ENCODE assay signal across 13 mouse cellular contexts in genomic region chr4:109419017-109419416, GRCm38 (mm10). TPM values are rescaled to one million over a fixed set of nuclear protein-coding genes. Genes with fewer than 3 reads are reported as not detected.
A peak's percentile ranks its signal among the peaks of the same experiment; 100 is the strongest.
DNase-seq lines count a peak whose midpoint lies in the region; ATAC-seq and TF ChIP-seq lines count a peak whose summit lies in the region.
"Had no signal": no experiment of that assay in that cellular context is flagged by ENCODE, and none has a peak within 500 bp of the region (broad histone marks: within the 10 kb centered on the region; RNA-seq: fewer than 3 reads in every experiment).

No protein-coding gene starts in this region.

- H3K9me3 ChIP-seq in kidney, embryonic 16.5 days (ENCODE audit: low read length) = no peaks in the 10 kb centered on the region

- no peak overlapping the region for H3K9ac ChIP-seq in liver, adult 2 months (ENCODE audit: low read depth, low read length)
- H3K9ac ChIP-seq in kidney, embryonic 16.5 days (replicated peaks; ENCODE audit: low read length) = no peak overlapping the region
- H3K9ac ChIP-seq: liver, embryonic 14.5 days had no signal

- no peaks in the 10 kb centered on the region for H3K27me3 ChIP-seq in liver, adult 2 months (ENCODE audit: control insufficient read depth, insufficient read depth, low read length)
- no peaks in the 10 kb centered on the region for H3K27me3 ChIP-seq in Patski
- H3K27me3 ChIP-seq in kidney, embryonic 16.5 days (ENCODE audit: insufficient read depth, low read length) = no peaks in the 10 kb centered on the region

- 0 out of 2 replicates have a peak overlapping the region, but pooled peaks have one; percentile 15 for H3K27ac ChIP-seq in liver, adult 2 months (replicated peaks; ENCODE audit: insufficient read depth, low read depth, low read length)
- peak overlapping the region; percentile 19 for H3K27ac ChIP-seq in kidney, embryonic 16.5 days (ENCODE audit: low read length)
- H3K27ac ChIP-seq: liver, embryonic 14.5 days; macrophage had no signal

- no peak for TF ChIP-seq POLR2A in liver, adult 2 months (IDR thresholded peaks at IDR 0.05; ENCODE audit: extremely low read depth, insufficient read depth, low read length)

- whole genome bisulfite sequencing in liver, adult 2 months = 18% methylated on average over 3 of the region's 3 CpGs
- 12% methylated on average over 3 of the region's 3 CpGs for WGBS in kidney, embryonic 16.5 days

- H3K36me3 ChIP-seq in liver, adult 2 months (ENCODE audit: control insufficient read depth, insufficient read depth, low read length) = no peaks in the 10 kb centered on the region
- H3K36me3 ChIP-seq in kidney, embryonic 16.5 days (ENCODE audit: insufficient read depth, low read length) = no peaks in the 10 kb centered on the region

- no peaks in the 10 kb centered on the region for H3K79me2 ChIP-seq in liver, adult 2 months (ENCODE audit: control insufficient read depth, insufficient read depth, low read length)

- in situ Hi-C loops in Patski (cut with MboI; ENCODE audit: low pct_unique_long_range_greater_than_20kb) = no loop called here

- CTCF ChIA-PET in Patski (lab: Charles Lee) = no interaction called here

- no peak for TF ChIP-seq CTCF in liver, adult 2 months (IDR thresholded peaks at IDR 0.05; ENCODE audit: low read depth, low read length)
- TF ChIP-seq CTCF in Patski (IDR thresholded peaks at IDR 0.05) = no peak

- ATAC-seq in Patski = peak; percentile 98
- ATAC-seq in kidney, embryonic 16.5 days (ENCODE audit: low FRiP score, low TSS enrichment) = peak; percentile 87
- ATAC-seq in megakaryocyte progenitor cell, adult 5-6 weeks (replicated peaks; ENCODE audit: poor library complexity) = peak; percentile 89

- peak; percentile 49 for DNase-seq in liver, adult 2 months (ENCODE audit: extremely low read depth, low read depth, low spot score)
- no peak for DNase-seq in liver
- DNase-seq in Patski (ENCODE audit: low read depth, low spot score) = peak; percentile 84
- DNase-seq in adrenal gland, postnatal 14 days = no peak
- DNase-seq in adrenal gland, postnatal 10 days = no peak
- DNase-seq in layer of hippocampus, postnatal 10 days (ENCODE audit: low spot score in 2 of 2) = no peak
- DNase-seq: adrenal gland, postnatal 25 days; right cerebral cortex, postnatal 4 days; thymus, postnatal 4 days had no signal

- no peak overlapping the region for H3K4me3 ChIP-seq in liver, adult 2 months (ENCODE audit: insufficient read depth, low read depth, low read length)
- no peak overlapping the region for H3K4me3 ChIP-seq in kidney, embryonic 16.5 days (ENCODE audit: low read length)

- POLR2A ChIA-PET in Patski (lab: Charles Lee) = interaction anchor here (1.0 kb wide), 1 partner anchor 11 kb away, joined by 3 read pairs; no protein-coding TSS in a partner anchor

- no peak overlapping the region for H3K4me2 ChIP-seq in kidney, embryonic 16.5 days (replicated peaks; ENCODE audit: low read depth, low read length)

- H3K4me1 ChIP-seq in liver, adult 2 months (ENCODE audit: control insufficient read depth, insufficient read depth, low read length) = no peaks in the 10 kb centered on the region; the same call in 1 of the 2 replicates
- peaks cover 11% of the 10 kb centered on the region for H3K4me1 ChIP-seq in kidney, embryonic 16.5 days (ENCODE audit: insufficient read depth, low read length)

RNA-seq across cellular contexts. Expression of gene Ttc39a, which starts 12.6 kb away (rescaled TPM):
- 1.4 and 1.7 TPM in 2 replicates for total RNA-seq in liver, adult 2 months (2014; rRNA removed)
- polyA plus RNA-seq in liver, adult 2 months (2012; rRNA removed) = 1.1 and 2.5 TPM in 2 replicates
- 7.2 TPM for polyA plus RNA-seq in Patski (2021)
- 4.8 and 6.0 TPM in 2 replicates for polyA plus RNA-seq in kidney, embryonic 16.5 days (2015; fragmentation: Nextera tagmentation; extraction: Ambion mirVana)
- total RNA-seq in megakaryocyte progenitor cell, adult 5-6 weeks (2015) = 0.64 and 1.2 TPM in 2 replicates
- 0.98 and 4.0 TPM in 2 replicates for total RNA-seq in megakaryocyte progenitor cell, adult 5-6 weeks (2017)
- total RNA-seq in adrenal gland, postnatal 14 days (2021) = 6.2 and 7.1 TPM in 2 replicates
- 1 to 10 TPM; 5.3 to 5.8 TPM for total RNA-seq in adrenal gland, postnatal 10 days (2021)
- total RNA-seq in layer of hippocampus, postnatal 10 days (2021) = 1 to 10 TPM in 1 of 2 experiments, under 1 TPM in 1; 0.83 to 1.1 TPM

Comparison
In these comparisons a context has a peak if more than half of its experiments do, and no peak if none do; other contexts are left out.
1. DNase-seq: peak in liver, adult 2 months (single experiment) and Patski (single experiment); none in liver (single experiment), adrenal gland, postnatal 14 days (single experiment), adrenal gland, postnatal 10 days (single experiment) and layer of hippocampus, postnatal 10 days (0 of 2).
2. Peak in every context shown above with its lines, with median percentiles within 50 percentile points of each other: ATAC-seq.